In the genomic region with DNA sequence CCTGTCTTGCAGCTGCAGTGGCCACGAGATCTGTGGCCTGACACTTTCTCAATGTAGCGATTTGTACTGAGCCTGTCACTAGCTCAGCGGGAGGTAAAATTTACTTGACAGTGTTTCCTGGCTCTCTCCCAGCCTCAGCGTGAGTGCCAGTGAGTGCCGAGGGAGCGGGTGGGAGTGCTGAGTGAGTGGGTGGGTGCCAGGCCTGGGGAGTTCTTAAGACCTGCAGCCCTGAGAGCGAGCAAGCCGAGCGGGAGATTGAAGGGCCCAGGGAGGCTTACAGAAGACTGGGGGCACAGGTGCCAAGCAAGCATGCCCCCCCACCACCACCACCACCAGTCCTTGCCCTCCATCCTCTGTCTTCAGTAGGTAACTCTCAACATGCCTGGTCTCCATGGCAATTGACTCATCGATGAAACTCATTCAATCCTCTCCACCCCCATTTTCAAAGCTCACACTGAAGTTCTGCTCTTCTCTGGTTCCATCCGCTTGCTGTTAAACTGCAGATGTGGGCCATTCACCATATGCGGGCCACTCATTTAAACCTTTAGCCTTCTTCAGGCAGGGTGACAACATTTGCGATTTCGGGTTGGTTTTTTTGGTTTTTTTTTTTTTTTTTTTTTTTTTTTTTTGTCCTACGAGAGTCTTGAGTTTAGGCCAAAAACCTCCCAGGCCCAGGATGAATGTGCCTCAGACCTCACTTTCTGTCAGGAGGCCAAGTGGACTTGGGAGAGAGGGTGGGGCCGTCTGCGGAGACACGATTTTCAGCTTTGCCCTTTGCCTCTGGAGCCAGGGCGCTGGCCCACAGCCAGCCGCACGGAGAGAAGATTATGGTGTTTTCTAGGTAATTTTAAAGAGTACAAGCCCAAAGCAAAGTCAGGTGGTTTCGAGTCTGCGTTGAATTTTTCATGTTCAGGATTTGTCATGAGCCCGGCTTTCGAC, we compare ENCODE assay signal across 8 mouse cellular contexts.
DNase-seq lines count a peak whose midpoint lies in the region; ATAC-seq lines count a peak whose summit lies in the region.

No protein-coding gene starts in this region.

- no peak overlapping the region for H3K4me3 ChIP-seq in forebrain, embryonic 12.5 days (replicated peaks)
- H3K4me3 ChIP-seq in forebrain, embryonic 10.5 days: no peak overlapping the region
- no peak overlapping the region for H3K4me3 ChIP-seq in embryonic facial prominence, embryonic 13.5 days
- peak overlapping the region; percentile 17; the same call in 1 of the 2 replicates for H3K4me3 ChIP-seq in heart, embryonic 15.5 days
- peak overlapping the region; percentile 8; the same call in 1 of the 2 replicates for H3K4me3 ChIP-seq in limb, embryonic 15.5 days

- H3K9ac ChIP-seq in forebrain, embryonic 12.5 days: 0 out of 2 replicates have a peak overlapping the region, but pooled peaks have one; percentile 12
- H3K9ac ChIP-seq in embryonic facial prominence, embryonic 13.5 days: 0 out of 2 replicates have a peak overlapping the region, but pooled peaks have one; percentile 27
- no peak overlapping the region for H3K9ac ChIP-seq in heart, embryonic 15.5 days
- no peak overlapping the region for H3K9ac ChIP-seq in limb, embryonic 15.5 days

- WGBS in forebrain, embryonic 12.5 days: 50% methylated on average over 25 of the region's 25 CpGs
- 64% methylated on average over 25 of the region's 25 CpGs for WGBS in forebrain, embryonic 10.5 days
- 30% methylated on average over 25 of the region's 25 CpGs for WGBS in embryonic facial prominence, embryonic 13.5 days
- WGBS in heart, embryonic 15.5 days: 43% methylated on average over 25 of the region's 25 CpGs
- WGBS in limb, embryonic 15.5 days: 21% methylated on average over 25 of the region's 25 CpGs

- no peak overlapping the region for H3K4me2 ChIP-seq in forebrain, embryonic 12.5 days
- peak overlapping the region; percentile 34 for H3K4me2 ChIP-seq in embryonic facial prominence, embryonic 13.5 days
- peak overlapping the region; percentile 49 for H3K4me2 ChIP-seq in heart, embryonic 15.5 days
- H3K4me2 ChIP-seq in limb, embryonic 15.5 days: peak overlapping the region; percentile 39

- H3K27me3 ChIP-seq in forebrain, embryonic 12.5 days: no peaks in the 10 kb centered on the region
- no peaks in the 10 kb centered on the region; the same call in 1 of the 2 replicates for H3K27me3 ChIP-seq in forebrain, embryonic 10.5 days (ENCODE audit: poor library complexity, severe bottlenecking)
- H3K27me3 ChIP-seq in embryonic facial prominence, embryonic 13.5 days: peaks cover 20% of the 10 kb centered on the region
- no peaks in the 10 kb centered on the region for H3K27me3 ChIP-seq in heart, embryonic 15.5 days
- H3K27me3 ChIP-seq in limb, embryonic 15.5 days: 0 out of 2 replicates have a peak, but pooled peaks cover 3% of the 10 kb centered on the region

- no peak overlapping the region for H3K27ac ChIP-seq in forebrain, embryonic 12.5 days
- H3K27ac ChIP-seq in forebrain, embryonic 10.5 days: no peak overlapping the region
- H3K27ac ChIP-seq in embryonic facial prominence, embryonic 13.5 days: peak overlapping the region; percentile 83
- peak overlapping the region; percentile 50 for H3K27ac ChIP-seq in heart, embryonic 15.5 days
- peak overlapping the region; percentile 77 for H3K27ac ChIP-seq in limb, embryonic 15.5 days

- peak; percentile 71; the same call in 1 of the 2 replicates for ATAC-seq in forebrain, embryonic 12.5 days (ENCODE audit: low FRiP score)
- ATAC-seq in embryonic facial prominence, embryonic 13.5 days (ENCODE audit: insufficient number of reproducible peaks, insufficient read depth, low FRiP score, low TSS enrichment, low read depth): 0 out of 2 replicates have a peak, but pooled peaks have one; percentile 69
- no peak; the same call in 1 of the 2 replicates for ATAC-seq in heart, embryonic 15.5 days (replicated peaks; ENCODE audit: insufficient number of reproducible peaks, insufficient read depth, low FRiP score, low read depth)
- no peak for ATAC-seq in limb, embryonic 15.5 days (ENCODE audit: insufficient number of reproducible peaks, low FRiP score, low TSS enrichment, low read depth)

- H3K9me3 ChIP-seq in forebrain, embryonic 12.5 days: no peaks in the 10 kb centered on the region
- no peaks in the 10 kb centered on the region for H3K9me3 ChIP-seq in forebrain, embryonic 10.5 days
- no peaks in the 10 kb centered on the region for H3K9me3 ChIP-seq in embryonic facial prominence, embryonic 13.5 days
- H3K9me3 ChIP-seq in heart, embryonic 15.5 days (replicated peaks): no peaks in the 10 kb centered on the region
- no peaks in the 10 kb centered on the region for H3K9me3 ChIP-seq in limb, embryonic 15.5 days

- no peak for DNase-seq in forebrain, embryonic 10.5 days (ENCODE audit: extremely low spot score, low spot score)
- peak; percentile 88 for DNase-seq in kidney, postnatal 14 days
- peak; percentile 59 for DNase-seq in right cerebral cortex, postnatal 14 days
- DNase-seq in spleen, postnatal 36 days (ENCODE audit: low spot score in 2 of 2): no peak

- H3K4me1 ChIP-seq in forebrain, embryonic 12.5 days: peaks cover 18% of the 10 kb centered on the region
- H3K4me1 ChIP-seq in forebrain, embryonic 10.5 days: peaks cover 13% of the 10 kb centered on the region
- H3K4me1 ChIP-seq in embryonic facial prominence, embryonic 13.5 days: peaks cover 32% of the 10 kb centered on the region
- H3K4me1 ChIP-seq in heart, embryonic 15.5 days (replicated peaks): peaks cover 20% of the 10 kb centered on the region
- peaks cover 22% of the 10 kb centered on the region for H3K4me1 ChIP-seq in limb, embryonic 15.5 days

- no peaks in the 10 kb centered on the region for H3K36me3 ChIP-seq in forebrain, embryonic 12.5 days (replicated peaks)
- no peaks in the 10 kb centered on the region for H3K36me3 ChIP-seq in forebrain, embryonic 10.5 days (replicated peaks)
- no peaks in the 10 kb centered on the region for H3K36me3 ChIP-seq in embryonic facial prominence, embryonic 13.5 days
- H3K36me3 ChIP-seq in heart, embryonic 15.5 days: no peaks in the 10 kb centered on the region
- H3K36me3 ChIP-seq in limb, embryonic 15.5 days: no peaks in the 10 kb centered on the region

Comparison
In these comparisons a context has a peak if more than half of its experiments do, and no peak if none do; other contexts are left out.
1. ATAC-seq: peak in forebrain, embryonic 12.5 days (single experiment) and embryonic facial prominence, embryonic 13.5 days (single experiment); none in heart, embryonic 15.5 days (single experiment) and limb, embryonic 15.5 days (single experiment).
2. H3K27ac ChIP-seq: peak in embryonic facial prominence, embryonic 13.5 days (single experiment), heart, embryonic 15.5 days (single experiment) and limb, embryonic 15.5 days (single experiment); none in forebrain, embryonic 12.5 days (single experiment) and forebrain, embryonic 10.5 days (single experiment).
3. H3K4me3 ChIP-seq: peak in heart, embryonic 15.5 days (single experiment) and limb, embryonic 15.5 days (single experiment); none in forebrain, embryonic 12.5 days (single experiment), forebrain, embryonic 10.5 days (single experiment) and embryonic facial prominence, embryonic 13.5 days (single experiment).
4. H3K9ac ChIP-seq: peak in forebrain, embryonic 12.5 days (single experiment) and embryonic facial prominence, embryonic 13.5 days (single experiment); none in heart, embryonic 15.5 days (single experiment) and limb, embryonic 15.5 days (single experiment).
5. DNase-seq: peak in kidney, postnatal 14 days (single experiment) and right cerebral cortex, postnatal 14 days (single experiment); none in forebrain, embryonic 10.5 days (single experiment) and spleen, postnatal 36 days (0 of 2).